Mouse (Mus musculus): ENCODE data around the gene Kcnj15.

DNA sequence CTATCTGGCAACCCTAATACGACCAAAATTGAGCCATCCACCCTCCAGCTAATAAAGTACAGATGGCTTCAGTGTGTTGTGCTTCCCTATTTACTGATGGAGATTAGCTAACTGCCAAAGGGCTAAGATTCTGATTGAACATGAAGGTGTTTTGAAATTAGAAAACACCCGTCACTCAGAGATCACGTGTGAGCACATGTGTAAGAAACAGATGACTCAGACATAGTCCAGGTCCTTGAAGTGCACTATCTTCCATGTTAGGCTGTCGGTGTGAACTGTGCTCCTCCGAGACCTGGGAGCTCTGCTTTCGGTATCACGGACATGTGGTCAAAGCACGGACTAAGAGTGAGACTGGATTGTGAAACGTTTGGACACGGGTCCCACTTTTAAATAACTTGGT, 26.0 kb downstream of the Kcnj15 start:
- TF ChIP-seq CTCF (IDR thresholded peaks at IDR 0.05; ENCODE audit: borderline replicate concordance, extremely low read depth, insufficient read depth, insufficient read length) (no peak), POLR2A (IDR thresholded peaks at IDR 0.05; ENCODE audit: borderline replicate concordance, extremely low read depth, insufficient read depth, insufficient read length, poor library complexity, severe bottlenecking) (no peak)

Data from brain, embryonic 14.5 days (tissue).